Mouse (Mus musculus) neutrophil, adult 5-6 weeks (primary cell): ENCODE data around the gene Akip1. TPM values are rescaled to one million over a fixed set of nuclear protein-coding genes. Genes with fewer than 3 reads are reported as not detected.

Source experiments
- ATAC-seq: fragments of 151-379, 151-347 bp; 2 replicates; pipeline ENCODE4 v1.8.0; 2017; ENCODE audit warnings: mild to moderate bottlenecking, moderate TSS enrichment; ENCODE audit not compliant: insufficient number of reproducible peaks, poor library complexity, low FRiP score, severe bottlenecking; ENCODE audit errors: extremely low read depth
- total RNA-seq: library from RNA; stranded (forward); fragments of 200-1000 nt; gene quantifications from 2 replicates; pipeline ENCODE4 v1.2.3, GENCODE M21; 2017

Gene Akip1
- total RNA-seq, 1 experiment from 2014 or later: 4.7 TPM

GRCm38 (mm10) chr7:109754034-109754433 is 50.5 kb downstream of the Akip1 start:
- ATAC-seq: no peak

DNA sequence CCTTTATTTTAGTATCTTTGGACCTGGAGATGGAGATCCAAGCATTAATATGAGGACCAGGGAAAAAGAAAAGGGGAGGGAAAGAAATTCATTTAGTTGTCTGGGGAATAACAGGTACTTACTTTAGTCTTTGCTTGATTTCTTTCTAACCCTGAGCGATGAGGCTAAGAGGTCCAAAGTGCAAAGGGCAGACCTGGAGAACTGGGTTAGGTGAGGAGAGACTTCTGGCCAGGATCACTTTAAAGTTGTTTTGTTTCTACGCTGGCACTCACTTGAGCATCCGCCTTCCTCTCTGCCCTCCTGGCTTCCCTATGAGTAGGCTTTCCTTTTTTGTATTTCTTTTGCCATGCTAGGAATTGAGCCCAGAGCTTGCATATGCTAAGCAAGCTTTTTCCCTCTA is 52.8 kb downstream of the Akip1 start:
- ATAC-seq: no peak

Other genes with a start within 250 kb of the Akip1 start
- 0.12 TPM in 2 replicates for gene Trim66, start 195.6 kb upstream of the Akip1 start, total RNA-seq
- gene Rpl27a, start 184.5 kb upstream of the Akip1 start, total RNA-seq: 374 and 565 TPM in 2 replicates
- 0.37 TPM in 1 of 2 replicates, not detected in the other for gene St5, start 85 bp upstream of the Akip1 start, total RNA-seq
- gene BC051019, start 20.2 kb downstream of the Akip1 start, total RNA-seq: not detected in 2 replicates
- gene Ascl3, start 28.0 kb downstream of the Akip1 start, total RNA-seq: not detected in 2 replicates
- 34.6 and 36.2 TPM in 2 replicates for gene Tmem9b, start 49.2 kb downstream of the Akip1 start, total RNA-seq
- 0.12 TPM in 1 of 2 replicates, not detected in the other for gene Nrip3, start 78.3 kb downstream of the Akip1 start, total RNA-seq
- gene Scube2, start 162.0 kb downstream of the Akip1 start, total RNA-seq: not detected in 2 replicates